Mouse (Mus musculus): Measurements from ENCODE around the gene Gm9964.

- no peak for TF ChIP-seq CTCF (IDR thresholded peaks at IDR 0.05; ENCODE audit: insufficient read depth, low read length)
- no peak for TF ChIP-seq POLR2A (IDR thresholded peaks at IDR 0.05; ENCODE audit: borderline replicate concordance, extremely low read depth, low read depth, low read length)
Measured at GRCm38 (mm10) chr11:79253542-79254390, 42.9 kb downstream of the Gm9964 start.

Measured in lung, adult 2 months (tissue).